Mouse (Mus musculus): ENCODE measurements at regions not wholly inside any gene's neighbourhood (a gene's known extent, or its start where the extent isn't known, plus 50 kb on each side); places are given as distances from the start of the nearest gene placed in this dataset.

GRCm38 (mm10) chr10:109607121-109607520 is 596.3 kb upstream of the Syt1 start:
- no peak overlapping the region for H3K4me3 ChIP-seq (ENCODE audit: insufficient read depth, low read depth, low read length)
- no peaks in the 10 kb centered on the region for H3K36me3 ChIP-seq (ENCODE audit: control insufficient read depth, insufficient read depth, low read length)
- TF ChIP-seq POLR2A (IDR thresholded peaks at IDR 0.05; ENCODE audit: low read depth, low read length): no peak
- no peak for TF ChIP-seq CTCF (conservative IDR thresholded peaks at IDR 0.05; ENCODE audit: insufficient read depth, insufficient read length, low read depth, low read length)
- DNase-seq: no peak
- H3K27ac ChIP-seq (ENCODE audit: insufficient read depth, low read depth, low read length): no peak overlapping the region
- H3K27me3 ChIP-seq (replicated peaks; ENCODE audit: control insufficient read depth, insufficient read depth, low read length): no peaks in the 10 kb centered on the region
- WGBS: 53% methylated on average over 5 of the region's 5 CpGs
- H3K4me1 ChIP-seq (ENCODE audit: control insufficient read depth, insufficient read depth, low read length): no peaks in the 10 kb centered on the region

- Histone ChIP-seq H3K27me3 (replicated peaks; ENCODE audit: control insufficient read depth, insufficient read depth, low read length) (no peaks in the 10 kb centered on the region), H3K4me1 (ENCODE audit: control insufficient read depth, insufficient read depth, low read length) (no peaks in the 10 kb centered on the region), H3K27ac (ENCODE audit: insufficient read depth, low read depth, low read length) (no peak overlapping the region), H3K4me3 (ENCODE audit: insufficient read depth, low read depth, low read length) (no peak overlapping the region), H3K36me3 (ENCODE audit: control insufficient read depth, insufficient read depth, low read length) (no peaks in the 10 kb centered on the region)
- TF ChIP-seq POLR2A (IDR thresholded peaks at IDR 0.05; ENCODE audit: low read depth, low read length) (no peak), CTCF (conservative IDR thresholded peaks at IDR 0.05; ENCODE audit: insufficient read depth, insufficient read length, low read depth, low read length) (no peak)
- DNase-seq: no peak
- WGBS: 77% methylated on average over 3 of the region's 3 CpGs
Measured at GRCm38 (mm10) chr10:109603241-109603640, 592.5 kb upstream of the Syt1 start.

DNA sequence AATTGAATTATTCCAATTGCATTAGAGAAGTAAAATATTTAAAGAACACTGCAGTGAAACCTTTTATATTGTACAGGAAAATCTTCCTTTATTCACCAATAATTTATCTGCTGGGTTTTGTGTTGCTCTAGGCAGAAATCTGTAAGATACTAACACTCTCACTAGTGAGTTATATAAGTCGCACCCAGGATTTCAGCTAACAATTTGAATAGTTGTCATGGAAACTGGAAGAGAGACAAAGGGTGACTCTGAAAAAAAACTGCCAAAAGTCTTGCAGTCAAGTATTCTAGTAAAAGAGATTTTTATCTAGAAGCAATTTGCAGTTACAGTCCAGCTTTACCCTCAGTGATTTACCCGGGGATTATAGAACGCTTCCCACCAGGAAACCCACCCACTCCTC is 587.8 kb upstream of the Syt1 start:
- no peak for DNase-seq
- 80% methylated on average over 3 of the region's 3 CpGs for WGBS
- no peak for TF ChIP-seq CTCF (conservative IDR thresholded peaks at IDR 0.05; ENCODE audit: insufficient read depth, insufficient read length, low read depth, low read length)
- TF ChIP-seq POLR2A (IDR thresholded peaks at IDR 0.05; ENCODE audit: low read depth, low read length): no peak
- Histone ChIP-seq H3K36me3 (ENCODE audit: control insufficient read depth, insufficient read depth, low read length) (no peaks in the 10 kb centered on the region), H3K4me1 (ENCODE audit: control insufficient read depth, insufficient read depth, low read length) (no peaks in the 10 kb centered on the region), H3K27ac (ENCODE audit: insufficient read depth, low read depth, low read length) (no peak overlapping the region), H3K4me3 (ENCODE audit: insufficient read depth, low read depth, low read length) (no peak overlapping the region), H3K27me3 (replicated peaks; ENCODE audit: control insufficient read depth, insufficient read depth, low read length) (no peaks in the 10 kb centered on the region)

GRCm38 (mm10) chr10:109573200-109573599 is 562.4 kb upstream of the Syt1 start:
- no peak for DNase-seq
- 86% methylated on average over 4 of the region's 4 CpGs for WGBS
- Histone ChIP-seq H3K27ac (ENCODE audit: insufficient read depth, low read depth, low read length) (no peak overlapping the region), H3K4me1 (ENCODE audit: control insufficient read depth, insufficient read depth, low read length) (no peaks in the 10 kb centered on the region), H3K4me3 (ENCODE audit: insufficient read depth, low read depth, low read length) (no peak overlapping the region), H3K36me3 (ENCODE audit: control insufficient read depth, insufficient read depth, low read length) (no peaks in the 10 kb centered on the region), H3K27me3 (replicated peaks; ENCODE audit: control insufficient read depth, insufficient read depth, low read length) (no peaks in the 10 kb centered on the region)
- TF ChIP-seq POLR2A (IDR thresholded peaks at IDR 0.05; ENCODE audit: low read depth, low read length): no peak
- TF ChIP-seq CTCF (conservative IDR thresholded peaks at IDR 0.05; ENCODE audit: insufficient read depth, insufficient read length, low read depth, low read length): no peak

DNA sequence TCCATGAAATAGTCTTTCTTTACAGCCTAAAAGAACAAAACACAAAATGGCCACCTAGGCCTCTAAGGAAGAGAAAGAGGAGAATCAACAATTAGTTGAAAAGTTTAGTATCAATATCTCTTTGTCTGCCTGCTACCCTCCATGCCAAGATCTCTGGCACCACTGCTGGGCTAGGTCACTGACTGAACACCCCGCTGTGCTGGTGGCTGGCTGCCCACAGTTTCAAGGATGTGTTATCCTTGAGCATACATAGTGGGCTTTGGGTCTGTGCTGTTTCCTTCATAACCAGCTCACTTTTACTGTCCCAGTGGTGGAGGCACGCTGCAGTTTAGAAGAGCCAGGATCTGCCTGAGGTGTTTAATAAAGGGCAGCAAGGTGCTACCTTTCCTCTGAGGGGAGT is 559.0 kb upstream of the Syt1 start:
- Histone ChIP-seq H3K4me1 (ENCODE audit: control insufficient read depth, insufficient read depth, low read length) (no peaks in the 10 kb centered on the region), H3K4me3 (ENCODE audit: insufficient read depth, low read depth, low read length) (no peak overlapping the region), H3K27ac (ENCODE audit: insufficient read depth, low read depth, low read length) (no peak overlapping the region), H3K36me3 (ENCODE audit: control insufficient read depth, insufficient read depth, low read length) (no peaks in the 10 kb centered on the region), H3K27me3 (replicated peaks; ENCODE audit: control insufficient read depth, insufficient read depth, low read length) (no peaks in the 10 kb centered on the region)
- WGBS: 90% methylated on average over 2 of the region's 2 CpGs
- no peak for DNase-seq
- TF ChIP-seq CTCF (conservative IDR thresholded peaks at IDR 0.05; ENCODE audit: insufficient read depth, insufficient read length, low read depth, low read length): no peak
- TF ChIP-seq POLR2A (IDR thresholded peaks at IDR 0.05; ENCODE audit: low read depth, low read length): no peak

DNA sequence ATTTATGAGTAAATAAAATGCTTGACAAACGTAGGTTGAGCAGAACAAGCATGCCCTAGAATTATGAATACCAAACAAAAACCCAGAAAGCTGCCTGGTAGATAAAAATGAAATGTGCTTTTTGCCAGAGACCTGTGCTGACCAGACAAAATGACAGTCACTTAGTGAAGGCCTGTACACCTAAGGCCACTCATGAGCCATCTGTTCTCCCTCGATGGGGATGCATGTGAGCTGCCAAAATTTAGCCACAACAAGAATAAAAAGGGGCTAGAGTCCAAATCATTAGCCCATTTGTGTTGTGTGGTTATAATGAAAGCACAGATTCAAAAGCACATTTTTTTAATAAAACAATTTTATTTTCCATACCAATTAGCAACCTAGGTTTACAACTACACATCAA is 555.9 kb upstream of the Syt1 start:
- no peak for DNase-seq
- Histone ChIP-seq H3K27ac (ENCODE audit: insufficient read depth, low read depth, low read length) (no peak overlapping the region), H3K27me3 (replicated peaks; ENCODE audit: control insufficient read depth, insufficient read depth, low read length) (no peaks in the 10 kb centered on the region), H3K4me3 (ENCODE audit: insufficient read depth, low read depth, low read length) (no peak overlapping the region), H3K4me1 (ENCODE audit: control insufficient read depth, insufficient read depth, low read length) (no peaks in the 10 kb centered on the region), H3K36me3 (ENCODE audit: control insufficient read depth, insufficient read depth, low read length) (no peaks in the 10 kb centered on the region)
- 62% methylated on average over 2 of the region's 2 CpGs for WGBS
- TF ChIP-seq POLR2A (IDR thresholded peaks at IDR 0.05; ENCODE audit: low read depth, low read length) (no peak), CTCF (conservative IDR thresholded peaks at IDR 0.05; ENCODE audit: insufficient read depth, insufficient read length, low read depth, low read length) (no peak)

DNA sequence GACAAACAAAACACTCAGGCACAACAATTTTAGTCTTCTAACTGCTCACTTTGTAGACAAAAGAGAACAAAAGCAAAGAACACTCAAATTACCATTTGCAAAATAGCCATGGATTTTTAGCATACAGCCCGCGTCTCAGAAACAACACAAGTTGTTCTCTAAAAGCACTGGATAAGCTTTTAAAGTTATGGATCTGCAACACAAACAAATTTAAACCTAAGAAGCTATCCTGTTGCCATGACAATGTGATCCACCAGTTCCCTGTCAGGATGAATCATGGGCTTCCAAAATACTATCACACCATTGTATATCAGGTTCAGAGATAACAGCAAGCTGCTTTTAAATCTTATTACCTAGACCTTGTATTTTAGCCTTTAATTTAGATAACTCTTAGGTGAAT is 550.9 kb upstream of the Syt1 start:
- Histone ChIP-seq H3K4me3 (ENCODE audit: insufficient read depth, low read depth, low read length) (no peak overlapping the region), H3K27me3 (replicated peaks; ENCODE audit: control insufficient read depth, insufficient read depth, low read length) (no peaks in the 10 kb centered on the region), H3K27ac (ENCODE audit: insufficient read depth, low read depth, low read length) (no peak overlapping the region), H3K4me1 (ENCODE audit: control insufficient read depth, insufficient read depth, low read length) (no peaks in the 10 kb centered on the region), H3K36me3 (ENCODE audit: control insufficient read depth, insufficient read depth, low read length) (no peaks in the 10 kb centered on the region)
- no peak for TF ChIP-seq POLR2A (IDR thresholded peaks at IDR 0.05; ENCODE audit: low read depth, low read length)
- DNase-seq: no peak
- WGBS: 79% methylated on average over 2 of the region's 2 CpGs

GRCm38 (mm10) chr10:109561094-109561493 is 550.3 kb upstream of the Syt1 start:
- Histone ChIP-seq H3K4me3 (ENCODE audit: insufficient read depth, low read depth, low read length) (no peak overlapping the region), H3K27me3 (replicated peaks; ENCODE audit: control insufficient read depth, insufficient read depth, low read length) (no peaks in the 10 kb centered on the region), H3K4me1 (ENCODE audit: control insufficient read depth, insufficient read depth, low read length) (no peaks in the 10 kb centered on the region), H3K27ac (ENCODE audit: insufficient read depth, low read depth, low read length) (no peak overlapping the region), H3K36me3 (ENCODE audit: control insufficient read depth, insufficient read depth, low read length) (no peaks in the 10 kb centered on the region)
- WGBS: 12% methylated on average over 1 of the region's 1 CpGs
- no peak for DNase-seq
- TF ChIP-seq POLR2A (IDR thresholded peaks at IDR 0.05; ENCODE audit: low read depth, low read length): no peak
- TF ChIP-seq CTCF (conservative IDR thresholded peaks at IDR 0.05; ENCODE audit: insufficient read depth, insufficient read length, low read depth, low read length): no peak

Data from kidney, adult 2 months (tissue).